Mouse (Mus musculus): ENCODE data around the gene Alcam.

DNA sequence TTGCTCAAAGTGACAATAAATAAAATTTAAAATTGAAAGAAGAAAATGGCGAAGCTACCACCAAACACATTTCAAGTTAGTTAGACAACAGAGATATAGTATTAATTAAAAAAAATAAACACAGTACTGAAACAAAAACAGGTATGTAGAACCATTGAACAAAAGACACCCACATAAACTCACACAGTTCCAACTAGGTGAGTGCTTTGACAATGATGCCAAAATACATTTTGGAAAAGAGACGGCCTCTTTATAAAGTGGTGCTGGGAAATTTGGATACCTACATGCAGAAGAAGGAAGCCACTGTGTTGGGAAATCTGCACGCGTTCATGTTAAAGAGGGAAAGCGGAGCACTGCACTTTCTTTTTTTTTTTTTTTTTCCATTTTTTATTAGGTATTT, 85.4 kb downstream of the Alcam start:
- TF ChIP-seq EP300 (IDR thresholded peaks at IDR 0.05; ENCODE audit: low read depth in 1 of 2, low read length in 2 of 2) (no peak), CTCF (IDR thresholded peaks at IDR 0.05 in 2 of 3, conservative IDR thresholded peaks at IDR 0.05 in 1 of 3; ENCODE audit: control insufficient read depth in 1 of 3, insufficient read depth in 1 of 3, low read depth in 2 of 3, low read length in 3 of 3, poor library complexity in 1 of 3, severe bottlenecking in 1 of 3) (no peak), ZKSCAN1 (IDR thresholded peaks at IDR 0.05; ENCODE audit: low read depth, low read length) (no peak), TBP (IDR thresholded peaks at IDR 0.05; ENCODE audit: low read depth, low read length) (no peak), CHD2 (IDR thresholded peaks at IDR 0.05; ENCODE audit: low read length) (no peak), USF2 (IDR thresholded peaks at IDR 0.05; ENCODE audit: borderline replicate concordance in 1 of 2, insufficient read depth in 1 of 2, low read depth in 1 of 2, low read length in 2 of 2) (no peak), RAD21 (IDR thresholded peaks at IDR 0.05; ENCODE audit: low read depth, low read length) (no peak), MAX (IDR thresholded peaks at IDR 0.05; ENCODE audit: low read length) (no peak)
